Mouse (Mus musculus) stomach, postnatal 0 days (tissue): ENCODE measurements around the gene Zkscan14. TPM values are rescaled to one million over a fixed set of nuclear protein-coding genes. Genes with fewer than 3 reads are reported as not detected.

Experiments used
- ATAC-seq: fragments of 200-750 bp; cut with Nextera tagmentation; 2 replicates; pipeline ENCODE4 v1.8.0; 2017; ENCODE audit not compliant: low FRiP score, low TSS enrichment
- DNase-seq: peaks from one replicate; pipeline ENCODE4 v3.0.0-alpha.2; 2016; ENCODE audit warnings: low spot score
- H3K27ac ChIP-seq: fragments of 300-500 bp; sonication (generic); replicated peaks from 2 replicates; pipeline ENCODE4 v1.5.1; 2014; ENCODE audit warnings: mild to moderate bottlenecking, control low read depth
- H3K27me3 ChIP-seq: fragments of 300-500 bp; sonication (generic); 2 replicates; pipeline ENCODE4 v1.6.1; 2014; ENCODE audit warnings: low read length; ENCODE audit not compliant: control insufficient read depth, insufficient read depth
- H3K36me3 ChIP-seq: fragments of 300-500 bp; sonication (generic); 2 replicates; pipeline ENCODE4 v1.6.1; 2014; ENCODE audit warnings: low read length, mixed read lengths; ENCODE audit not compliant: control insufficient read depth, insufficient read depth
- H3K4me1 ChIP-seq: fragments of 300-500 bp; sonication (generic); replicated peaks from 2 replicates; pipeline ENCODE4 v1.6.1; 2014; ENCODE audit warnings: antibody characterized with exemption; ENCODE audit not compliant: control insufficient read depth, insufficient read depth
- H3K4me2 ChIP-seq: fragments of 300-500 bp; sonication (generic); replicated peaks from 2 replicates; pipeline ENCODE4 v1.6.1; 2014; ENCODE audit warnings: low read depth, mild to moderate bottlenecking, control low read depth, moderate library complexity
- H3K4me3 ChIP-seq: fragments of 300-500 bp; sonication (generic); 2 replicates; pipeline ENCODE4 v1.5.1; 2014; ENCODE audit warnings: low read depth, low read length, control low read depth
- H3K9ac ChIP-seq: fragments of 300-500 bp; sonication (generic); 2 replicates; pipeline ENCODE4 v1.6.1; 2014; ENCODE audit warnings: mild to moderate bottlenecking, low read length, control low read depth, mixed read lengths
- H3K9me3 ChIP-seq: fragments of 300-500 bp; sonication (generic); 2 replicates; pipeline ENCODE4 v1.6.1; 2016; ENCODE audit warnings: low read length; ENCODE audit not compliant: control insufficient read depth
- CTCF ChIP-seq: IDR thresholded peaks from 2 replicates; pipeline ENCODE4 v1.5.1; 2016; ENCODE audit warnings: antibody characterized with exemption, low read depth, mild to moderate bottlenecking, moderate library complexity
- EP300 ChIP-seq: optimal IDR thresholded peaks from 2 replicates; pipeline ENCODE3; 2016; ENCODE audit warnings: antibody characterized with exemption
- whole genome bisulfite sequencing: fragments of 180-500 bp; shearing (Covaris S2); extraction: QIAGEN DNeasy Blood & Tissue Kit; methylation state at CpG from one replicate; pipeline ENCODE4 v1.1.7; 2014; 5-methylcytosine and 5-hydroxymethylcytosine counted together
- polyA plus RNA-seq: library from polyadenylated mRNA; unstranded; fragments of >200 nt; fragmentation: Nextera tagmentation; extraction: Ambion mirVana; gene quantifications from 2 replicates; pipeline ENCODE4 v1.2.1, GENCODE M21; 2015

Zkscan14 gene
- polyA plus RNA-seq, 1 experiment from 2014 or later, result 9.1 TPM

DNA sequence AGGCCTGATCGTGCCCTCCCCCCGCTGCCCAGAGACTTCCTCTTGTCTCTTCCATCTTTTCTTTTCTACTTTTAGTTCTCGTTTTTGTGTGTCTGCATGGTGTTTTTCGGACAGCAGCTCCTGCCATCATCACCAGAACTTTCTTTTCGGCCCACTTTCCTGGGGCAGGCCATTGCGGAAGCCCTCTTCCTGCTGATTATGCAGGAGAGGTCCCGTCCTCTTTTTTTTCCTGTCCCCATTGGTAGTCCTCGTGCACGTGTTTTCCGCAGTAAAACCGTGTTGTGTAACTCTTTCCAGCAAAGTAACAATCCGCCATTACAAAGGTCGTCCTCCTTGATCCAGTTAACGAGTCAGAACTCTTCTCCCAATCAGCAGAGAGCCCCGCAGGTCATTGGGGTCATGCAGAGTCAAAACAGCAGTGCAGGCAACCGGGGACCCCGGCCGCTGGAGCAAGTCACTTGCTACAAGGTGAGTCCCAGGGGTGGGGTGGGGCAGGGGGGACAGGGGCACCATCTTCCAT, 23.1 kb downstream of the Zkscan14 start:
- WGBS, result 84% methylated on average over 18 of the region's 18 CpGs
- no peaks in the 10 kb centered on the region for H3K27me3 ChIP-seq

DNA sequence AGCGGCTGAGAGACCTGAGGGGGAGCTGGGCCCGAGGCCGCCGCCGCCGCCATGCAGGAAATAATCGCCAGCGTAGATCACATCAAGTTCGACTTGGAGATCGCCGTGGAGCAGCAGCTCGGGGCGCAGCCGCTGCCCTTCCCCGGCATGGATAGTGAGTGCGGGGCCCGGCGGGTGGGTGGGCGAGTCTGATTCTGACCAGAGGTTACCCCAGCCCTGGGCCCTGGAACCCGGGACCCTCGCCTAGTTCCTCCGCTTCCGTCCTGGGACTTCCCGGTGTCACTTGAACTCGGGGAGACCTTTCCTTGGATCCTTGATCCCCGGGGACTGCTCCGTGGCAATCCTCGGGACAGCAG, 34.4 kb downstream of the Zkscan14 start:
- 0% methylated on average over 27 of the region's 28 CpGs for WGBS
- DNase-seq, result no peak

More for the DNA sequence above, 23.1 kb downstream of the Zkscan14 start:
- DNase-seq, result no peak
- Histone ChIP-seq H3K4me2 (no peak overlapping the region), H3K9me3 (no peaks in the 10 kb centered on the region), H3K27ac (no peak overlapping the region), H3K36me3 (peaks cover 39% of the 10 kb centered on the region), H3K4me3 (no peak overlapping the region), H3K9ac (no peak overlapping the region), H3K4me1 (no peaks in the 10 kb centered on the region)
- no peak for TF ChIP-seq EP300
- no peak for TF ChIP-seq CTCF
- ATAC-seq, result no peak

DNA sequence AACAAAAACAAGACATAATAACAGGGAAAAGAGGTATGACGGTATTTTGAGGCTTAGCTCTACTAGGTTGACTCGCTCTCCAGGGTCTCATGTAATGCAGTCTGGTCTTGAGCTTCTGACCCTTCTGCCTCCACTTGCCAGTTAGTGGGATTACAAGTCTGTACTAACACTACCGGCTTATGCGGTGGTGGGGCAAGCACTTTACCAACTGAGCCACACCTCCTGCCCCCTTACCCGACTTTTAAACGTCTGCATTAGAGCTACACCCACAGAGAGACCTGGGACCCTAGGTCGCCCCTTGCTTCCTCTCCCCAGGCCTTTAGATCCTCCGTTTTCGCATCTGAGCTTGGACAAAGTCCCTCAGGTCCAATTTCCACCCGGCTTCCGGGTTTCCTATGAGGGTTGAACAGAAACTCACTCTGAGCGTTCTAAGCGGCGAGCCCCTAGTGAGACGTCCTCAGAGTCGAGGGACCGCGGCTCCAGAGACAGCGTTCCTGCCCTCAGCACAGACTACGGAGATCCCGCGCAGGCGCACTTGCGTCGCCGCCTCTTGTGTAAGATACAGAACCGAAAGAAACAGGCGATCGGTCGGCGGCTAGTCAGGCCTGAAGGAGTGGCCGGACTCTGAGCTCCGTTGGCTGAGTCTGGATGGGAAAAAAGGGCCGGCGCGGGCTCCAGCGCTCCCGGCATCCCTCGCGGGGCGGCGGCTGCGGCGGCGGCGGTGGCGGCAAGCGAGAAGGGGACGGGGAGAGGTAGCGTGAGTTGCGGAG, 34.9 kb downstream of the Zkscan14 start, which contains the start of the genes Ptcd1 and Cpsf4:
Gene Ptcd1 (minus strand): TSS at position 573 of the 770 bp plus-strand sequence.
Gene Cpsf4 (plus strand): TSS at position 678 of the 770 bp plus-strand sequence.
- peak within 1 kb of the TSS; percentile 93 for H3K4me3 ChIP-seq
- ATAC-seq, result peak; percentile 96
- TF ChIP-seq EP300, result no peak
- no peak for TF ChIP-seq CTCF

More for the DNA sequence above, 34.4 kb downstream of the Zkscan14 start:
- Histone ChIP-seq H3K4me2 (peak overlapping the region; percentile 86), H3K4me3 (peak overlapping the region; percentile 93), H3K9ac (peak overlapping the region; percentile 98), H3K27ac (peak overlapping the region; percentile 81), H3K4me1 (0 out of 2 replicates have a peak, but pooled peaks cover 5% of the 10 kb centered on the region), H3K9me3 (no peaks in the 10 kb centered on the region), H3K27me3 (no peaks in the 10 kb centered on the region), H3K36me3 (peaks cover 3% of the 10 kb centered on the region; the same call in 1 of the 2 replicates)
- peak; percentile 49 for ATAC-seq
- TF ChIP-seq CTCF (no peak), EP300 (no peak)

DNA sequence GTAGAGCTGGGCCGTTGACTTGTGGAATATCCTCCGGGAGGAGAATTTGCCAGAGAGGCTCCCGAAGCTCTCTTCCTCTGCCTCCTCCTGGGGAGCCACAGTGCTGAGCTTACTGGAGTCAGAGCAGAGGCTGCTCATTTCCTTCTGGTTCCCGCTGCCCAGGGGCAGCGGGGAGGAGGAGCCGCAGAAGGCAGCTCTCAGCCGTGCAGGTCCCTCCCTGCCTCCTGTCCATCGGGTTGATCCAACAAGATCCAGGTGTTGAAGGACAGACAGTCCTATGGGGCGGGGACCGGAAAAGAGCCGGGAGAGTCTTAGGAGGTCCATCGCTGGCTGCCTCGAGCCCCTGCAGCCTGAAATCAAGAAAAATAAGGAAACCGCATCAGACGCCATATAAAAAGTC, 36.5 kb downstream of the Zkscan14 start:
- ATAC-seq (no peak), DNase-seq (no peak)
- 83% methylated on average over 15 of the region's 15 CpGs for WGBS
- 0 out of 2 replicates have a peak overlapping the region, but pooled peaks have one; percentile 18 for H3K9ac ChIP-seq
- no peak overlapping the region for H3K27ac ChIP-seq
- peaks cover 9% of the 10 kb centered on the region for H3K36me3 ChIP-seq
- no peak overlapping the region for H3K4me2 ChIP-seq
- H3K4me3 ChIP-seq, result no peak overlapping the region
- TF ChIP-seq EP300, result no peak
- TF ChIP-seq CTCF, result no peak
- no peaks in the 10 kb centered on the region for H3K27me3 ChIP-seq
- H3K4me1 ChIP-seq, result 0 out of 2 replicates have a peak, but pooled peaks cover 5% of the 10 kb centered on the region
- H3K9me3 ChIP-seq, result no peaks in the 10 kb centered on the region

More for the DNA sequence above, 34.9 kb downstream of the Zkscan14 start, which contains the start of the genes Ptcd1 and Cpsf4:
- Histone ChIP-seq H3K27ac (peak within 1 kb of the TSS; percentile 88), H3K4me2 (peak within 1 kb of the TSS; percentile 86), H3K9me3 (no peaks in the 10 kb centered on the region), H3K9ac (peak within 1 kb of the TSS; percentile 98), H3K4me1 (0 out of 2 replicates have a peak, but pooled peaks cover 5% of the 10 kb centered on the region), H3K27me3 (no peaks in the 10 kb centered on the region), H3K36me3 (peaks cover under 1% of the 10 kb centered on the region; the same call in 1 of the 2 replicates)
- WGBS, result under 1% methylated on average over 49 of the region's 51 CpGs
- DNase-seq, result peak; percentile 99

DNA sequence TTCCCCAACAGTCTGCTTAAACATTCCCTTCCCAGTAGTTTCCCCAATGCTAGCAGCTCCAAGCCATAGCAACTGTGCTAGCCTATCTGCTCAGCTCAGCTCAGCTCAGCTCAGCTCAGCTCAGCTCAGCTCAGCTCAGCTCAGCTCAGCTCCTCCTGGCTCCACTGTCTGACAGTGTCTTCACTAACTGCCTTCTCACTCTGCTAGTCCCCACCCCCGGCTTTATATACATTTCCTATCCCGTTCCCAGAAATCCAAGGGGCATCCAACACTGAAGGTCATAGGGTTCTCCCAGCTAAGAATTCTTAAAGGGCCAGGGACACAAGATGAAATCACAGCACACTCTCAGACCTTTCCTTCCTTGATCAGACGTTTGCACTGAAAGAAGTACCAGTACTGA, 37.0 kb downstream of the Zkscan14 start:
- no peak for TF ChIP-seq EP300
- TF ChIP-seq CTCF, result no peak
- H3K4me2 ChIP-seq, result no peak overlapping the region
- peaks cover 12% of the 10 kb centered on the region for H3K36me3 ChIP-seq
- 0 out of 2 replicates have a peak overlapping the region, but pooled peaks have one; percentile 18 for H3K9ac ChIP-seq
- H3K4me3 ChIP-seq, result no peak overlapping the region
- 29% methylated on average over 3 of the region's 3 CpGs for WGBS
- 0 out of 2 replicates have a peak, but pooled peaks cover 5% of the 10 kb centered on the region for H3K4me1 ChIP-seq
- no peaks in the 10 kb centered on the region for H3K9me3 ChIP-seq
- H3K27me3 ChIP-seq, result no peaks in the 10 kb centered on the region
- ATAC-seq (no peak), DNase-seq (no peak)
- H3K27ac ChIP-seq, result no peak overlapping the region
